In genomic region chr16:32668030-32668429, GRCm38 (mm10) we compare ENCODE assay signal across 11 mouse cellular contexts. TPM values are rescaled to one million over a fixed set of nuclear protein-coding genes. Genes with fewer than 3 reads are reported as not detected.
A peak's percentile ranks its signal among the peaks of the same experiment; 100 is the strongest.
DNase-seq lines count a peak whose midpoint lies in the region; ATAC-seq and TF ChIP-seq lines count a peak whose summit lies in the region.
"Had no signal": no experiment of that assay in that cellular context is flagged by ENCODE, and none has a peak within 500 bp of the region (broad histone marks: within the 10 kb centered on the region; RNA-seq: fewer than 3 reads in every experiment).

No protein-coding gene starts in this region.

- TF ChIP-seq CTCF in heart, adult 2 months (IDR thresholded peaks at IDR 0.05): no peak

- peaks cover 23% of the 10 kb centered on the region for H3K4me1 ChIP-seq in heart, adult 2 months (ENCODE audit: control insufficient read depth, insufficient read depth, low read length)
- H3K4me1 ChIP-seq in lung, embryonic 16.5 days (replicated peaks; ENCODE audit: control insufficient read depth, insufficient read depth, low read length): peaks cover 45% of the 10 kb centered on the region
- H3K4me1 ChIP-seq in liver, embryonic 13.5 days (replicated peaks): peaks cover 100% of the 10 kb centered on the region

- no peaks in the 10 kb centered on the region for H3K27me3 ChIP-seq in heart, adult 2 months (ENCODE audit: control insufficient read depth, insufficient read depth, low read length)
- H3K27me3 ChIP-seq in lung, embryonic 16.5 days (ENCODE audit: control insufficient read depth, insufficient read depth, low read depth, low read length): no peaks in the 10 kb centered on the region
- H3K27me3 ChIP-seq in liver, embryonic 13.5 days: no peaks in the 10 kb centered on the region
- H3K27me3 ChIP-seq: embryonic facial prominence, embryonic 12.5 days had no signal

- H3K9ac ChIP-seq in heart, adult 2 months (ENCODE audit: low read depth, low read length): no peak overlapping the region
- no peak overlapping the region for H3K9ac ChIP-seq in lung, embryonic 16.5 days (ENCODE audit: low read length)
- 0 out of 2 replicates have a peak overlapping the region, but pooled peaks have one; percentile 19 for H3K9ac ChIP-seq in liver, embryonic 13.5 days
- H3K9ac ChIP-seq: embryonic facial prominence, embryonic 12.5 days had no signal

- TF ChIP-seq EP300 in heart, adult 2 months (IDR thresholded peaks at IDR 0.05; ENCODE audit: insufficient read depth, low read depth, low read length): no peak

- H3K27ac ChIP-seq in heart, adult 2 months: peak overlapping the region; percentile 31
- H3K27ac ChIP-seq in lung, embryonic 16.5 days (ENCODE audit: low read length): peak overlapping the region; percentile 89
- peak overlapping the region; percentile 96 for H3K27ac ChIP-seq in liver, embryonic 13.5 days
- H3K27ac ChIP-seq: embryonic facial prominence, embryonic 12.5 days had no signal

- ATAC-seq in lung, embryonic 16.5 days (ENCODE audit: low read depth): no peak
- ATAC-seq in liver, embryonic 13.5 days (ENCODE audit: low read depth): no peak
- ATAC-seq in megakaryocyte progenitor cell, adult 5-6 weeks (replicated peaks; ENCODE audit: poor library complexity): no peak

- DNase-seq in heart, adult 2 months: peak in 1 of 2 experiments; percentile 20
- no peak for DNase-seq in heart, adult 18-20 months
- DNase-seq in lung, postnatal 4 days: no peak
- no peak for DNase-seq in liver, embryonic 13.5 days
- peak; percentile 81 for DNase-seq in thymus, postnatal 4 days
- DNase-seq in cerebellum, adult 9-10 months: no peak
- DNase-seq: cerebellum, adult 2 months; kidney, adult 8-10 months had no signal

- no peak for TF ChIP-seq POLR2A in heart, adult 2 months (IDR thresholded peaks at IDR 0.05; ENCODE audit: insufficient read depth, low read depth, low read length)

- no peak overlapping the region for H3K4me2 ChIP-seq in lung, embryonic 16.5 days (ENCODE audit: low read depth, low read length)
- H3K4me2 ChIP-seq in liver, embryonic 13.5 days: no peak overlapping the region
- H3K4me2 ChIP-seq: embryonic facial prominence, embryonic 12.5 days had no signal

- H3K4me3 ChIP-seq in heart, adult 2 months: no peak overlapping the region
- no peak overlapping the region for H3K4me3 ChIP-seq in lung, embryonic 16.5 days (ENCODE audit: low read length)
- no peak overlapping the region for H3K4me3 ChIP-seq in liver, embryonic 13.5 days (replicated peaks)
- H3K4me3 ChIP-seq: embryonic facial prominence, embryonic 12.5 days had no signal

- no peaks in the 10 kb centered on the region for H3K36me3 ChIP-seq in heart, adult 2 months (ENCODE audit: control insufficient read depth, insufficient read depth, low read length)
- peaks cover 15% of the 10 kb centered on the region for H3K36me3 ChIP-seq in lung, embryonic 16.5 days (ENCODE audit: control insufficient read depth, insufficient read depth, low read length)
- H3K36me3 ChIP-seq in liver, embryonic 13.5 days: peaks cover 46% of the 10 kb centered on the region

- no peaks in the 10 kb centered on the region for H3K9me3 ChIP-seq in lung, embryonic 16.5 days (ENCODE audit: control insufficient read depth, low read length)
- no peaks in the 10 kb centered on the region for H3K9me3 ChIP-seq in liver, embryonic 13.5 days (replicated peaks)
- H3K9me3 ChIP-seq: embryonic facial prominence, embryonic 12.5 days had no signal

- intact Hi-C loops in heart, adult 2 months (cut with DNase I): no loop called here

- WGBS in heart, adult 2 months: 87% methylated on average over 10 of the region's 10 CpGs
- WGBS in lung, embryonic 16.5 days: 74% methylated on average over 10 of the region's 10 CpGs
- 82% methylated on average over 10 of the region's 10 CpGs for WGBS in liver, embryonic 13.5 days (ENCODE audit: insufficient replicate concordance)

- H3K79me2 ChIP-seq in heart, adult 2 months (replicated peaks; ENCODE audit: control insufficient read depth, insufficient read depth, low read length): no peaks in the 10 kb centered on the region

RNA-seq across cellular contexts. Expression of gene Tnk2, which starts 24.4 kb away (rescaled TPM):
- 10 to 100 TPM; 17.8 to 19.6 TPM for total RNA-seq in heart, adult 2 months (2021)
- 32.2 and 37.0 TPM in 2 replicates for polyA plus RNA-seq in heart, adult 2 months (2012; rRNA removed)
- total RNA-seq in heart, adult 18-20 months (2021): 10 to 100 TPM; 20.5 to 22.0 TPM
- 15.4 and 18.0 TPM in 2 replicates for polyA plus RNA-seq in lung, embryonic 16.5 days (2015; fragmentation: Nextera tagmentation; extraction: Ambion mirVana)
- 4.2 and 4.9 TPM in 2 replicates for polyA plus RNA-seq in liver, embryonic 13.5 days (2015; fragmentation: Nextera tagmentation; extraction: Ambion mirVana)
- 5.9 and 6.9 TPM in 2 replicates for total RNA-seq in megakaryocyte progenitor cell, adult 5-6 weeks (2015)
- total RNA-seq in megakaryocyte progenitor cell, adult 5-6 weeks (2017): 8.0 and 15.5 TPM in 2 replicates

RNA-seq across cellular contexts. Expression of gene Tfrc, which starts 59.3 kb away (rescaled TPM):
- total RNA-seq in heart, adult 2 months (2021): 10 to 100 TPM; 51.3 to 85.7 TPM
- 27.8 and 72.8 TPM in 2 replicates for polyA plus RNA-seq in heart, adult 2 months (2012; rRNA removed)
- total RNA-seq in heart, adult 18-20 months (2021): 10 to 100 TPM; 27.1 to 57.1 TPM
- polyA plus RNA-seq in lung, embryonic 16.5 days (2015; fragmentation: Nextera tagmentation; extraction: Ambion mirVana): 57.3 and 58.4 TPM in 2 replicates
- 262 and 322 TPM in 2 replicates for polyA plus RNA-seq in liver, embryonic 13.5 days (2015; fragmentation: Nextera tagmentation; extraction: Ambion mirVana)
- 111 and 138 TPM in 2 replicates for total RNA-seq in megakaryocyte progenitor cell, adult 5-6 weeks (2015)
- total RNA-seq in megakaryocyte progenitor cell, adult 5-6 weeks (2017): 110 and 143 TPM in 2 replicates

Comparison
In these comparisons a context has a peak if more than half of its experiments do, and no peak if none do; other contexts are left out.
1. H3K27ac ChIP-seq: peak in every context shown above with its lines; median percentile 96 in liver, embryonic 13.5 days; 89 in lung, embryonic 16.5 days; 31 in heart, adult 2 months.